Mouse (Mus musculus) spleen, adult 2 months (tissue): ENCODE results near the gene Enah. TPM values are rescaled to one million over a fixed set of nuclear protein-coding genes. Genes with fewer than 3 reads are reported as not detected.

Source experiments
- DNase-seq, 2 experiments: peaks; one replicate each; pipeline versions ENCODE4 v3.0.0 to v3.0.0-alpha.2; 2012 to 2021; ENCODE audit warnings: low spot score in 2 of 2, low read depth in 1 of 2
- H3K27ac ChIP-seq: fragments of 200-500 bp; 2 replicates; pipeline ENCODE4 v1.5.1; 2012; ENCODE audit warnings: low read length, inconsistent platforms; ENCODE audit not compliant: insufficient read depth
- H3K27me3 ChIP-seq: fragments of 200-500 bp; 2 replicates; pipeline ENCODE4 v1.6.1; 2012; ENCODE audit warnings: mild to moderate bottlenecking, moderate library complexity, low read length, inconsistent platforms; ENCODE audit not compliant: control insufficient read depth, insufficient read depth
- H3K36me3 ChIP-seq: fragments of 200-500 bp; 2 replicates; pipeline ENCODE4 v1.6.1; 2012; ENCODE audit warnings: mild to moderate bottlenecking, low read length, inconsistent platforms; ENCODE audit not compliant: control insufficient read depth, insufficient read depth
- H3K4me1 ChIP-seq: fragments of 200-500 bp; 2 replicates; pipeline ENCODE4 v1.6.1; 2011; ENCODE audit warnings: inconsistent platforms; ENCODE audit not compliant: control insufficient read depth, insufficient read depth, insufficient read length
- H3K4me3 ChIP-seq: fragments of 200-500 bp; 2 replicates; pipeline ENCODE4 v1.5.1; 2011; ENCODE audit warnings: mild to moderate bottlenecking, inconsistent platforms; ENCODE audit not compliant: insufficient read depth, insufficient read length; ENCODE audit errors: extremely low read depth
- CTCF ChIP-seq: fragments of 200-500 bp; IDR thresholded peaks from 2 replicates; pipeline ENCODE4 v1.5.1; 2011; ENCODE audit warnings: mild to moderate bottlenecking, inconsistent platforms; ENCODE audit not compliant: insufficient read depth, insufficient read length, insufficient replicate concordance; ENCODE audit errors: extremely low read depth
- POLR2A ChIP-seq: fragments of 200-500 bp; IDR thresholded peaks from 2 replicates; pipeline ENCODE4 v1.6.1; 2011; ENCODE audit warnings: low read depth, low read length, inconsistent platforms
- WGBS: fragments of 180-500 bp; shearing (Covaris S2); methylation state at CpG from one replicate; pipeline ENCODE4 v1.1.7; 2018; 5-methylcytosine and 5-hydroxymethylcytosine counted together
- polyA plus RNA-seq: library from polyadenylated mRNA; depleted of rRNA; stranded (reverse); fragments of >200 nt; gene quantifications from 2 replicates; pipeline ENCODE4 v1.2.3, GENCODE M21; 2012

Enah gene
- polyA plus RNA-seq, 1 experiment: 1.5 TPM

DNA sequence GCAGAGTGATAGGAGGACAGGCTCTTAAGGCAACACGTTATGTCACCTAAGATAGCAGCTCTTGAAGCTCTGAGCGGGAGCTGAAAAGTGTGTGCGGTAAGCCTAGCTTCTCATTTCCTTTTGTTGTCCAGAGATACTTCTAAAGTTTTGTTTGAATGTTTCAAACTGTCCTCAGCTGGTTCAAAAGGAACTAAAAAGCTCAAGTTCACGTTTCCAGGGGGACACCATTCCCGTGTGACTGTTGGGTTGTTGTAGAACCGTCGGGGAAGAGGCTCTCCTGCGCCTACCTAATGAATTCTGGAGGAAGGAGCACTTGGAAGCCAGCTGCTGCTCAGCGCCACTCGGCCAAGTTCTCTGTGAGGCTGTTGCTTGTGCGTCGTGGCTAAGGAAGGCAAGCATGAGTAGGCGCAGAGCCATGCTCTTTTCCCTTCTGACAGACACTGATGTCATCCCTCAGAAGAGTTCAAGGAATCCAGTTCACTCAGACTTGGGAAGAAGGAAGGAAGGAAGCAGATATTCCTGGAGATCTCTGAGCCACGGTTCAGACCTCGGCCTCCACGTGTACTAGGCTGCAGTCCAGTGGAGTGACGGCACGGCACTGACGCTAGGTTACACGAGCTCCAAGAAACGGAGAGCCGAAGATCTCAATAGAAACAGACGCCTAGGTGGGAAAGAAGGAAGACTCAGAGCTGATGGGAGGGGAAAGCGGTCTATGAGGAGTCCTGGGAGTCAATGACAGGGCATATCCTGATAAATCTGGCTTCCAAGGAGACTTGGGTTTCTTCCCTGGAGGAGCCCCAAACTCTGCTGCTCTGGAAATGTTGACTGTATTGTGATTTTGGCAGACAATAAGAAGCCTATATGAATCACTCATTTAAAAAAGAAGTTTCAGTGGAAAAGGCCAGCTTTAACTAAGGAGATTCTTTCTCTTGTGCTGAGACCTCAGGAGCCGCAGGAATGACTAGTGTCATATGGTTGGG lies 8.7 kb upstream of the Enah start:
- H3K27ac ChIP-seq: no peak overlapping the region
- no peaks in the 10 kb centered on the region for H3K36me3 ChIP-seq
- H3K4me1 ChIP-seq: no peaks in the 10 kb centered on the region
- no peak for DNase-seq
- no peak overlapping the region for H3K4me3 ChIP-seq
- TF ChIP-seq CTCF: no peak
- no peak for TF ChIP-seq POLR2A
- H3K27me3 ChIP-seq: no peaks in the 10 kb centered on the region; the same call in 1 of the 2 replicates
- WGBS: 84% methylated on average over 25 of the region's 25 CpGs

GRCm38 (mm10) chr1:182027426-182027979 lies 7.7 kb upstream of the Enah start:
- Histone ChIP-seq H3K4me3 (no peak overlapping the region), H3K27ac (no peak overlapping the region), H3K36me3 (no peaks in the 10 kb centered on the region), H3K4me1 (no peaks in the 10 kb centered on the region), H3K27me3 (no peaks in the 10 kb centered on the region)
- no peak for DNase-seq
- 96% methylated on average over 9 of the region's 9 CpGs for WGBS
- no peak for TF ChIP-seq POLR2A
- no peak for TF ChIP-seq CTCF

- no peaks in the 10 kb centered on the region for H3K36me3 ChIP-seq
- DNase-seq: no peak
- H3K27ac ChIP-seq: no peak overlapping the region
- no peaks in the 10 kb centered on the region for H3K27me3 ChIP-seq
- no peak overlapping the region for H3K4me3 ChIP-seq
- TF ChIP-seq POLR2A (no peak), CTCF (no peak)
- no peaks in the 10 kb centered on the region for H3K4me1 ChIP-seq
- WGBS: 85% methylated on average over 5 of the region's 5 CpGs
These were observed 7.0 kb upstream of the Enah start for GRCm38 (mm10) chr1:182026821-182027220.

GRCm38 (mm10) chr1:182026120-182026519 lies 6.3 kb upstream of the Enah start:
- no peaks in the 10 kb centered on the region for H3K27me3 ChIP-seq
- no peak for TF ChIP-seq CTCF
- no peak for TF ChIP-seq POLR2A
- no peak overlapping the region for H3K27ac ChIP-seq
- H3K4me3 ChIP-seq: no peak overlapping the region
- DNase-seq: no peak
- 82% methylated on average over 7 of the region's 7 CpGs for WGBS
- H3K36me3 ChIP-seq: no peaks in the 10 kb centered on the region
- H3K4me1 ChIP-seq: no peaks in the 10 kb centered on the region

DNA sequence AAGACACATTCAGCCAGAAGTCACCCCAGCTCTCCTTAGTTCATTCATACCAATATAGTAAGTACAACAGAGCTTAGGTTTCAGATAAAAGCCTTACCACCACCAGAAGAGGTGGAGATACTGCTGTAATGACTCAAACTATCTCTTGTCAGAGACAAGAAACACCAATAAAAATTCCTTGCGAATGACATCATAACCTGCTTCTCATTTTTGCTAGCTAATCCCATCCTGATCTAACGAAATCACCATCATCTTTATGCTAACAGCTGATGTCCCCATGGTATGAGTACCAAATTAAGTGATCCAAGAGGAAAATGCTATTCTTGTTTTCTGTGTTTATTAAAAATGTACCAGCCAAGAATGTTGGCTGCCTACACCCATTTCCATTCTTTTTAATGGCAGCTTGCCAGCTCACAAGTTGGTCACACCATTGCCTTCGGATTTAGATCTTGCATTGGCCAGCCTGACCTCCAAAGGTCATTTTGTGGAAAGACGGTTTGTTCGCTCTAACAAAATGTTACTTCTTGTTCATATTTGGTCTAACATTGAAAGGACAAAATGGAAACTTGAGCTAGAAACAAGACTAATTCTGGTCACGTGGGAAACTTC lies 2.0 kb upstream of the Enah start:
- TF ChIP-seq POLR2A: no peak
- no peak for TF ChIP-seq CTCF
- Histone ChIP-seq H3K4me1 (peaks cover 4% of the 10 kb centered on the region; the same call in 1 of the 2 replicates), H3K27ac (no peak overlapping the region), H3K27me3 (peaks cover 19% of the 10 kb centered on the region), H3K36me3 (no peaks in the 10 kb centered on the region), H3K4me3 (no peak overlapping the region)
- 83% methylated on average over 6 of the region's 6 CpGs for WGBS
- no peak for DNase-seq

GRCm38 (mm10) chr1:182020831-182021460 lies 1.2 kb upstream of the Enah start:
- WGBS: 42% methylated on average over 11 of the region's 11 CpGs
- H3K4me3 ChIP-seq: no peak overlapping the region
- peaks cover 4% of the 10 kb centered on the region; the same call in 1 of the 2 replicates for H3K4me1 ChIP-seq
- no peak for DNase-seq
- TF ChIP-seq CTCF (no peak), POLR2A (no peak)
- no peaks in the 10 kb centered on the region for H3K36me3 ChIP-seq
- no peak overlapping the region for H3K27ac ChIP-seq
- peaks cover 19% of the 10 kb centered on the region for H3K27me3 ChIP-seq
